Mouse (Mus musculus): Measurements from ENCODE around the gene Aqp12. TPM values are rescaled to one million over a fixed set of nuclear protein-coding genes. Genes with fewer than 3 reads are reported as not detected.

Aqp12 gene
- total RNA-seq, 4 experiments from 2014 or later = 0.87 TPM; not detected in 3

DNA sequence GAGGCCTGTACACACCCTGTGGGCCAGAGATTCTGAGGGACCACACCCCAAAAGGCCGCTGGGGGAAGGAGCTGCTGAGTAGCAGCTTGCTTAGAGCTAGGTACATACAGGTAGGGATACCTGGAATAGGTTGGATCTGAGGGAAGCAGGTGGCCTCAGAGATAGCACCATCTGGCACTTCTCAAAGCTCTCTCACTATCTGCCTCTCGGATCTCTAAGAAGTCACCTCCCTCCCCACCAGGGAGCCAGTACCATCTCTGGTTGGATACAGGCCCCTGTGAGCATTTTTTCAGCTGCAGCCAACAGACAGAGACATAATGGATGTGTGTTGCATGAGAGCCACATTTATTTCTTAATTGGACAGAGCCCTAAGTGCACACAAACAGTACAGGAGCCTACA lies 9.0 kb downstream of the Aqp12 start:
- DNase-seq = no peak

DNA sequence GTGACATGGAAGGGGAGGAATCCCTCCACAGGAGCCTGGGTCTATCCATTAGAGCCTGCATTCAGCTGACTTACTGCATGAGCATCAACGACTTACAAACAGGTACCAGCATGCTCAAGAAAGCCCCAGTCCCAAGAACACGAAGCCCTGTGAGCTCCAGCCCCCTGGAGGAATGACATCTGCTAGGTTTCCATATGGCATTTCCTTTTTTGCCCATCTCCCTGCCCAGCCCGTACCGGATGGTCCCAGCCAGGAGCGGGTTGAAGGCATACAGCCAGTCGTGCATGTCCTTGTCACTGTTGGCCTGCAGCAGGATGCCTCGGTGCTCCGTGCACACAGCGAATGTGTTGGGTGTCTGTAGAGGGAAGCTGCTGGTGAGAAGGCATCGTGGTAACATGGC lies 12.6 kb downstream of the Aqp12 start:
- no peak for DNase-seq

DNA sequence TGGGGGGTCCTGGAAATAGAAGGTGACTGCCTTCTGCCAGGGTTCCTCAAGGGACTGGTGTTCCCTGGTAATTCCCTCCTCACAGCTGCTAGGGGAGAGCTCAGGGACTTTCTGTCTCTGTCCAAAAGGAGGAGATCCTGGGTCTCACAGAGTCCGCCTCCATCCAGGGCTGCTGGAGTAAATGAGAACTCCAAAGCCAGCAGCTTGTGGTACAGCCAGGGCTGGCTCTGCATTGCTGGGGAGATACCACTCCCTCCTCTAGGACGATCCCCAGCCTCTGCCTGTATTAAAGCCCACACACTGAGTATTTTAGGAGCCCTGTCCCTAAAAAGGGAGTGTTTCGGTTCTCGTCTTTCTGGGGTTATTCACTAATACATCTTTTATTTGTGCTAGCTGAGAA lies 14.5 kb downstream of the Aqp12 start:
- DNase-seq = no peak

DNA sequence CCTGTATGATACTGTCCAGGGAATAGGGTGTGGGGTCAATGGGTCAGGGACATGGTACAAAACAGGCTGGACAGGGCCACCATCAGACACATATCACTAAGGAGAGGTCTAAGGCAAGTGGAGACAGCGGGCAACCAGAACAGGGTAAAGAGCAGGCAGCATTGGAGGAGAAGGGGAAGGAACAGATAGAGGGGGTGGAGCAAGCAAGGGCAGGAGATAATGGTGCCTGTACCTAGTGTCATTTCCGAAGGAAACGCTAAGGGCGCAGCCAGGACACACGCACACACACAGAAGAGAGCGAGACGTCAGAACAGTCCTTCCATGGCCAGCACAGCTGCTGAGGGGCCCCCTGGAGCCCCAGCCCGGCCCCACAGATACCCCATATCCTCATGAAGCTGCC lies 20.5 kb downstream of the Aqp12 start:
- no peak for DNase-seq

DNA sequence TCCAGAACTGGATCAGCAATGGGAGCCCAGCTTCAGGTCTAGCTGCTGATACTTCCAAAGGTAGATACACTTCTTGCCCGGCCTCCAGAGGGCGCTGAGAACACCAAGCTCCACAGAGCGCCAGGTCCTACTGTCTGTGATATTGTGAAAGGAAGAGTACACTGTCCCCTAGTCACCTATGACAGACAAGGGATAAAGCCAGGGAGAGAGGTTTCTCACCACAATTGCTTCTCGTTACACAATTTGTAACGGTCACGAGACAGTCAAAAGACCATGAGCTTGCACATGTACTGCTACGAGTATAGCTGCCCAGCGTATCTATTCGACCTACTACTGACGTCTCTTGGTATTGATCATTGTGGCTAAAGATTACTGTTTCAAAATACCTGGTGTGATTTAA lies 23.3 kb downstream of the Aqp12 start:
- no peak for DNase-seq

DNA sequence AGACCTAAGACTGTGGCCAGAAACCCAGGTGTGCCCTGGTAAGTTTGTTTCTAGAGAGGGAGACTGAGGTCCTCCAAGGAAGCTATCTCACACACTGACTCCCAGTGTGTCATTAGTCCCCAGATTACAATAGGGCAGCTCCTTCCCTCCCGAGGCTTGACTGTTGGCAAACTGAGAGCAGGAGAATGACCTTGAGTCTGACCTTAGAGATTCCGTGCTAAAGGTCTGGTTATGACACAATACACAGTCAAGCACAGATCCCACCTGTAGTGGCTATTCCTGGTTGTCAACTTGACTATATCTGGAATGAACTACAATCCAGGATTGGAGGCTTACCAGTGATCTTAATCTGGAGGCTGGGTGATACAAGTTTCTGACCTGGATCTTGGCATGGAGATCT lies 23.9 kb downstream of the Aqp12 start:
- DNase-seq = no peak

DNA sequence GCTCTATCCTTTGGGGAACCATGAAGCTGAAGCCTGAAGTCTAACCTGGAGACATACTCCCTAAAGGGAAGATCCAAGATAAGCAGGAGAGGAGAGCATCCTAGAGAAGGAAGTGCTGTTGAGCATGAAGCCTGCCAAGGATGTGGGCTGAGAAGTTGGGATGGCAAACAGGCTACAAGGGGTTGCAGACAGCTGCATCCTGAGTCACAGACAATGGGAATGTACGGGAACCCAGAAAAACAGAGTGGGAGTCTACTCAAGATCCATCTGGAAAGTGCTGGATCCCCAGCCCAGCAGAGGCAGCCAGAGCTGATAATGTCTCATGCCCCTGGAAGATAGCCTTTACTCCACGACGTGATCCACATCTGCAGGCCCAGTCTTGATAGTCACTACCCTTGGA lies 25.1 kb downstream of the Aqp12 start:
- no peak for DNase-seq

DNA sequence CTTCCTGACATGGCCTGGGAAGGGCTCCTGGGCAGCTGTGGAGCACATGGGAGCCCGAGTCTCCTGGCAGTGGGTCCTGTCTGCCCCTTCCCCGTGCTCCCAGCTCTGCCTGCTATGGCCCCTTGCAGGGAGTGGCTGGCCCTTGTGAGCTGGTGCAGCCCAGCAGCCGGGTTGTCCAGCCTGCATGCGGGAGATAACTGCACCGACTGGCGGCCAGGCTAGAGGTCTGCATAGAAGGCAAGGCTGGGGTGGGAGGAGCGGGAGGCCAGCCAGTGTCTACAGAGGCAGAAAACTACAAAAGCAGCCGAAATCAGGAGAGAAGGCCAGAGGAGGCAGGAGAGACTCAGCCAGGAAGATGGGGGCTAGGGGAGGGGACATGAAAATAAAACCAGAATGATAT lies 27.9 kb downstream of the Aqp12 start:
- no peak for DNase-seq

DNA sequence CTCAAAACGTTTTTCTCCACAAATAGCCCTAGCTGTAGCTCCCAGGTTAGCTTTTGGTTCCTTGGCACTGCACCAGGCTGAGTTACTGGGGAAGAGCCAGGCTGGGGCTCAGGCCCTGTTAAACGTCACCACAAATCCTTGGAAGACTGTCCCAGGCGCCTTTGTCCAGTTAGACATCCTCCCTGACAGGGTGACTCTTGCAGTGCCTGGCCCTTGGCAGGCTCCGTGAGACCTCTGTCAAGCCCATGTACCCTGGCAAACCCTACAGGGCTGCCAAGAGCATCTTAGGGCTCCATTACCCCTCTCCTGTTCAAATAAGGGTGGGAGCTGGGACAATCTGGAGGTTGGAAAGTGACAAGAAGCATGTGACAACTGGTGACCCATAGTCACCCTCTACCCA lies 29.8 kb downstream of the Aqp12 start:
- no peak for DNase-seq

DNA sequence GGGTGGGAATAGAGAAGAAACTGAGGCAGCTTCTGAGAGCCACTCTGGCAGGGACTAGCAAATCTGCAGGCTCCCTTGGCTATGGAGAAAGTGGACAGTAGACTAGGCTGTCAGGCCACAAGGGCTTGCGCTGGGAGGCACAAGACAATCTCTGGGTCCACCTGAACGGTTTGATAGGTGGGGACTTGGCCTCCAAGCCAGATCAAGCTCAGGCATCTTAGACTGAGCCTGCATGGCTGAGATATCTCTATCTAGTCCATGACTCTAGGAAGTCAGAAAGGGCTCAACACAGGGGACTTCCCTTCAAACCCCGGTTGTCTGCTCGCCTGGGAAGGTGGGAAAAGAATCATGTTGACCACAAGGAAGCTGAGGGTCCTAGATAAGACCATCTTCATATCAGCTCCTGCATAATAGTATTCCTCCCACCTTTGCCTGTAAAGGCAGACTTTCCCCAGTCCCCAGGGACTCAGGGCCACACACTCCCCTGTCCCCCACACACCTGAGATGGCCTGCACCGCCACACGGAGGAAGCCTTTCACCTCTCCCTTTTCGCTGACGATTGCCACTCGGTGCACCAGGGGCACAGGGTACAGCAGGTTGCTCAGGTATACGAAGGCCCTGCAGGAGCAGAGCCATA lies 40.1 kb downstream of the Aqp12 start:
- no peak for DNase-seq

DNA sequence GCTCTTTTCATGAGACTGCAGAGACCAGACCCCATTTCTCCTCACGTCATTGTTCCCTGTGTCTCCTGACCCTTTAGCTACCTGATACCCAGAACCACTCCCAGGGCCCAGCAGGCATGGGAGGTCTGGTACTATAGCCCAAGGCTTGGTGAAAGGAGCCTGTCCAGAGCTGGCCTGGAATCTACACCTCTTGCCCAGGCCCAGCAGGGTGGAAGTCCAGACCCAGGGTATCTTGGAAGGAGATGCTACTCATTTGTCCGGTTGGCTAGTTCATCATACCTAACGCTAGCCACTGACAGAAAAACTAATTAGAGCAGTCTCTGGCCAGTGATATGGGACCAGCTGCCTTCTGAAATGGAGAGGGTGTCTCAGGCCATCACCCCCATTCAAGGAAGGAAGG lies 43.9 kb downstream of the Aqp12 start:
- DNase-seq = no peak

DNA sequence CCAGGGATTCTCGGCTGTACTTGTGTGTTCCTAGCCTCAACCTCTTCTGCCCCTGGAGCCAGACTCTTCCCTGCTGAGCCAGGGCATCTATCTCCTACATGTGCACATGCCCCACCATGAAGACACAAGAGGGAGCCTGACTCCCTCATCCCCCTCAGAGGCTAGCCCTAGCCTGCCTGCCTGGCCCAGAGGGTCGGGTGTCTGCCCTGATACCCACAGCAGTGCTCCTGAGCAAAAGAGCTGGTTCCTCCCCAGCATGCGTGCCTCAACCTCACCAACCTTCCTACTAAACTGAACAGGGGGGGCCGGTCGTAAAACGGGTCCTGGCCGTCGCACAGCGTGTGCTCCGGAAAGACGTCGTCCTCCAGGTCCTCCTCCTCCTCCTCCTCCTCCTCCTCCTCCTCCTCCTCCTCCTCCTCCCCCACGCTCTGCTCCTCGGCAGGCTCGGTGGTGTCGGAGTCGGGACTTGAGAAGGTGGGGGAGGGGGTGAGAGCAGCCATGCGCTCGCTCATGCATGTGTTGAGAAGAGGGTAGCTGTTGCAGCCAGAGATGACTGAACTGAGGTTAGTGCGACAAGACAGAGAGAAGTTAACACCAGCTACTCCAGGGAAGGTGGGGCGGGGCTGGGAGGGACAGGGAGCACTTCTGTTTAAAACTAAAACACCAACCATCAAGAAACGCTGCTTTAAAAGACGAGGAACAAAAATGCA lies 45.1 kb downstream of the Aqp12 start:
- no peak for DNase-seq

Other genes with a start within 250 kb of the Aqp12 start
- gene Gpc1, start 174.7 kb upstream of the Aqp12 start, total RNA-seq (2022) = 10 to 100 TPM; 66.2 to 86.0 (median 72.4) TPM
- 1 to 10 TPM; 1.0 to 1.9 (median 1.3) TPM for gene Ankmy1, start 103.4 kb upstream of the Aqp12 start, total RNA-seq (2022)
- gene Dusp28, start 99.4 kb upstream of the Aqp12 start, total RNA-seq (2022) = 10 to 100 TPM; 16.2 to 17.9 (median 16.3) TPM
- 10 to 100 TPM; 64.1 to 84.4 (median 76.6) TPM for gene Rnpepl1, start 95.6 kb upstream of the Aqp12 start, total RNA-seq (2022)
- gene Capn10, start 72.0 kb upstream of the Aqp12 start, total RNA-seq (2022) = 10 to 100 TPM; 17.3 to 27.2 (median 24.3) TPM
- 1 to 10 TPM in 1 of 4 experiments, under 1 TPM in 3; 0.58 to 1.8 (median 0.87) TPM for gene Gpr35, start 55.5 kb upstream of the Aqp12 start, total RNA-seq (2022)
- gene Kif1a, start 95.6 kb downstream of the Aqp12 start, total RNA-seq (2022) = 10 to 100 TPM; 55.1 to 76.1 (median 69.1) TPM
- gene Agxt, start 128.9 kb downstream of the Aqp12 start, total RNA-seq (2022) = under 1 TPM in 1 of 4 experiments, not detected in 3; 0.26 TPM
- gene 2310007B03Rik, start 154.6 kb downstream of the Aqp12 start, total RNA-seq (2022) = not detected
- under 1 TPM in 2 of 4 experiments, not detected in 2; 0.03 TPM for gene Crocc2, start 162.4 kb downstream of the Aqp12 start, total RNA-seq (2022)
- 10 to 100 TPM; 22.2 to 31.9 (median 26.0) TPM for gene Sned1, start 229.5 kb downstream of the Aqp12 start, total RNA-seq (2022)

All from adrenal gland, adult 8-10 months (tissue).